Mouse (Mus musculus): Measurements from ENCODE around the gene Lman2. TPM values are rescaled to one million over a fixed set of nuclear protein-coding genes. Genes with fewer than 3 reads are reported as not detected.

Lman2 gene
- total RNA-seq (2014; rRNA removed; ENCODE audit: low replicate concordance) = 89.3 and 100 TPM in 2 replicates
- polyA plus RNA-seq (2015; fragmentation: Nextera tagmentation; extraction: Ambion mirVana) = 41.3 and 42.4 TPM in 2 replicates

DNA sequence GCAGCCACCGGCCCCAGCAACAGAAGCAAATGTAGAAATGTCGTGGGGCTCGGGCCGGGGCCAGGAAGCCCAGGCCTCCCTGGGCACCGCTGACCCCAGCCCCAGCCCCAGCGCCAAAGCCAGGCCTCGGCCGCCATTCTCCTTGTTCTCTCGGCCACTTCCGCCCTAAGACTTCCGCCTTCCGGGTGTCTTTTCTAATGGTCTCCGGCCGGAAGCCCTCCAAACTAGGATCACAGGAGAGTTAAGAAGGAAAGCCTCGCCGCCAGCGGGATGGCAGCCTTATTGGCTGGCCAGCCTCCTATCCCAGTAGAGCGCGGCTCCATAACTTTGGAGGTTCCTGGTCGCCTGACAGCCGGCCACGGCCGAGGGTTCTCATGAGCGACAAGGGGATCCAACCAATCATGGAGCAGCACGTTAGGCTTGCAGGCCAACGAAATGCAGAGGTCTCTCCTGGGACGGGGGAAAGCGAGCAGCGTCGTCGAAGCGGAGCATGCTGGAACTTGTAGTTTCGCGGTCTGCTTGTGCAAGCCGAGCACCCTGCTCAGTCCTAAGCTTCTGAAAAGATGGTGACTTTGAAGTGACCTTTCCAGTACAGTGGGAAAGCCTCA lies at the start of gene Lman2:
Gene Lman2, minus strand, starts transcription at position 331 of the 608 bp plus-strand sequence.
- TF ChIP-seq CTCF (IDR thresholded peaks at IDR 0.05; ENCODE audit: low read depth) = no peak
- TF ChIP-seq EP300 (IDR thresholded peaks at IDR 0.05; ENCODE audit: low read depth) = peak; percentile 38; the same call in 1 of the 2 replicates
- peaks cover 25% of the 10 kb centered on the region; the same call in 1 of the 2 replicates for H3K36me3 ChIP-seq (replicated peaks; ENCODE audit: control insufficient read depth, insufficient read depth, low read length)
- WGBS = under 1% methylated on average over 35 of the region's 35 CpGs
- H3K4me2 ChIP-seq (ENCODE audit: low read depth, low read length) = peak within 1 kb of the TSS; percentile 80
- peak within 1 kb of the TSS; percentile 91 for H3K27ac ChIP-seq (ENCODE audit: low read depth)
- peak within 1 kb of the TSS; percentile 88 for H3K4me3 ChIP-seq (ENCODE audit: low read depth, low read length)
- peaks cover 12% of the 10 kb centered on the region for H3K4me1 ChIP-seq (ENCODE audit: control insufficient read depth, insufficient read depth)
- no peaks in the 10 kb centered on the region for H3K27me3 ChIP-seq (ENCODE audit: control insufficient read depth, insufficient read depth, low read length)
- peak; percentile 99 for ATAC-seq (ENCODE audit: insufficient read depth, low read depth)
- peak; percentile 99 for DNase-seq (ENCODE audit: low spot score)
- H3K9me3 ChIP-seq (replicated peaks; ENCODE audit: control insufficient read depth, low read length) = no peaks in the 10 kb centered on the region
- peak within 1 kb of the TSS; percentile 86 for H3K9ac ChIP-seq (replicated peaks; ENCODE audit: low read depth, low read length)

DNA sequence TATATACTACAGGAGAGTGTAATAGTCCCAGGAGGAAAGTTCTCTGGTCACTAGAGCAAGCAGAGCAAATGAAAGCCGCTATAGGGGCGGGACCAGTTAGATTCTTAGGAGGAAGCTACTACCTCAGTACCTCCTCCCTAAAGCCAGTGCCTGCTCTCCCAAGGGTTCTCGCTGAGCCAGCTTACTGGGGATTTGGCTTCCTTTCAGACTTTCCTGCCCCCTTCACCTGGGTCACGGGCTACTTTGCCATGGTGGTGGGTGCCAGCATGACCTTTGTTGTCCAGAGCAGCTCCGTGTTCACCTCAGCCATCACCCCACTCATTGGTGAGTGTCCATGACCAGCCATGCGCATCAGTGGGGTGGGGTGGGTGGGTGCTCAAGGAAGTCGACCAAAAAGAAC lies 49.2 kb upstream of the Lman2 start:
- Histone ChIP-seq H3K27ac (ENCODE audit: low read depth) (no peak overlapping the region), H3K9me3 (replicated peaks; ENCODE audit: control insufficient read depth, low read length) (no peaks in the 10 kb centered on the region), H3K27me3 (ENCODE audit: control insufficient read depth, insufficient read depth, low read length) (peaks cover 56% of the 10 kb centered on the region), H3K4me1 (ENCODE audit: control insufficient read depth, insufficient read depth) (no peaks in the 10 kb centered on the region), H3K36me3 (replicated peaks; ENCODE audit: control insufficient read depth, insufficient read depth, low read length) (no peaks in the 10 kb centered on the region), H3K4me2 (ENCODE audit: low read depth, low read length) (no peak overlapping the region), H3K4me3 (ENCODE audit: low read depth, low read length) (no peak overlapping the region), H3K9ac (replicated peaks; ENCODE audit: low read depth, low read length) (no peak overlapping the region)
- TF ChIP-seq EP300 (IDR thresholded peaks at IDR 0.05; ENCODE audit: low read depth) (no peak), CTCF (IDR thresholded peaks at IDR 0.05; ENCODE audit: low read depth) (no peak)
- ATAC-seq (ENCODE audit: insufficient read depth, low read depth) (no peak), DNase-seq (ENCODE audit: low spot score) (no peak)
- WGBS = 71% methylated on average over 7 of the region's 7 CpGs

DNA sequence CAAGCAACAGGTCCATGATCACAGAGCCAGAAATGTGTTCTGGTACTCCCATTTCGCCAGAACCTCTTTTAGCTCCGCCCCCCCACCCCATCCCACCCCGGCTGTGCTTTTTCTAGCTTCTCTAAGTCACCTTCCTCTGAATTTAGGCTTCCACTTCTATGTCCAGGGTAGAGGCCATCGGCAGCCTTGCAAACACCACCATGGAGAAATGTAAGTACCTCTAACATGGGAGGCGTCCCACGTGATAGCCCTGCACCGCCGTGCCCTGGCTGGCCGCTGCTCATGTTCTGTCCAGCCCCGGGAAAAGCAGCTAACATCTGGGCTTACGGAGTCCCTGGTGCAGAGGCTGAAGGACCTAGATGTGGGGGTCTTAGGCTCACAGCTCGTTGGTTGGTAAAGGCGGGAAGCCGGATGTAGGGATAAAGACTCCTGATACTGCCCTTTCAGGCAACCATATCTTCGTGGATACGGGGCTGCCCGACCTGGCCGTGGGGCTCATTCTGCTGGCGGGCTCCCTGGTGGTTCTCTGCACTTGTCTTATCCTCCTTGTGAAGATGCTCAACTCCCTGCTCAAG lies 46.0 kb upstream of the Lman2 start:
- Histone ChIP-seq H3K4me2 (ENCODE audit: low read depth, low read length) (no peak overlapping the region), H3K9me3 (replicated peaks; ENCODE audit: control insufficient read depth, low read length) (no peaks in the 10 kb centered on the region), H3K27me3 (ENCODE audit: control insufficient read depth, insufficient read depth, low read length) (peaks cover 67% of the 10 kb centered on the region), H3K27ac (ENCODE audit: low read depth) (no peak overlapping the region), H3K36me3 (replicated peaks; ENCODE audit: control insufficient read depth, insufficient read depth, low read length) (no peaks in the 10 kb centered on the region), H3K4me1 (ENCODE audit: control insufficient read depth, insufficient read depth) (no peaks in the 10 kb centered on the region), H3K4me3 (ENCODE audit: low read depth, low read length) (no peak overlapping the region), H3K9ac (replicated peaks; ENCODE audit: low read depth, low read length) (no peak overlapping the region)
- no peak for TF ChIP-seq CTCF (IDR thresholded peaks at IDR 0.05; ENCODE audit: low read depth)
- TF ChIP-seq EP300 (IDR thresholded peaks at IDR 0.05; ENCODE audit: low read depth) = no peak
- ATAC-seq (ENCODE audit: insufficient read depth, low read depth) (no peak), DNase-seq (ENCODE audit: low spot score) (no peak)
- 78% methylated on average over 19 of the region's 19 CpGs for WGBS

DNA sequence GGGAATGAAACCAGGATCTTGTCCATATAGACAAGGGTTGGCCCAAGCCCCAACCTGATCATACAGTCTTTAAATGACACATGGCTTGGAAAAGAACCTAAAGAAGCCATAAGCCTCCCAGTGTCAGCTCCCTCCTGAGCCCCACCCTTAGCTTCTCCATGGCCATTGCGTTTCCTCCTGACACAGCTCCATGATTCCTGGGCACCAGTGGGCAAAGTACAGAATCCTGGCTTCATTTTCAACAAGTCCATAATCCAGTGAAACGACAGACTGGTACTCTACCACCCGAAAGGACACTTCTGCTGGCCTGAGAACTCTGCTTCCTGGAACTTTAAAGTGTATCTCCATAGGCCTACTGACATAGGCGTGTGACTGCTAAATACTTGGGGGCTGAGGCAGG lies 44.8 kb upstream of the Lman2 start:
- 70% methylated on average over 4 of the region's 4 CpGs for WGBS
- DNase-seq (ENCODE audit: low spot score) = no peak
- Histone ChIP-seq H3K27ac (ENCODE audit: low read depth) (no peak overlapping the region), H3K9ac (replicated peaks; ENCODE audit: low read depth, low read length) (no peak overlapping the region), H3K9me3 (replicated peaks; ENCODE audit: control insufficient read depth, low read length) (no peaks in the 10 kb centered on the region), H3K36me3 (replicated peaks; ENCODE audit: control insufficient read depth, insufficient read depth, low read length) (no peaks in the 10 kb centered on the region), H3K4me1 (ENCODE audit: control insufficient read depth, insufficient read depth) (no peaks in the 10 kb centered on the region), H3K4me3 (ENCODE audit: low read depth, low read length) (no peak overlapping the region), H3K4me2 (ENCODE audit: low read depth, low read length) (no peak overlapping the region), H3K27me3 (ENCODE audit: control insufficient read depth, insufficient read depth, low read length) (peaks cover 70% of the 10 kb centered on the region)
- TF ChIP-seq EP300 (IDR thresholded peaks at IDR 0.05; ENCODE audit: low read depth) (no peak), CTCF (IDR thresholded peaks at IDR 0.05; ENCODE audit: low read depth) (no peak)
- ATAC-seq (ENCODE audit: insufficient read depth, low read depth) = no peak

DNA sequence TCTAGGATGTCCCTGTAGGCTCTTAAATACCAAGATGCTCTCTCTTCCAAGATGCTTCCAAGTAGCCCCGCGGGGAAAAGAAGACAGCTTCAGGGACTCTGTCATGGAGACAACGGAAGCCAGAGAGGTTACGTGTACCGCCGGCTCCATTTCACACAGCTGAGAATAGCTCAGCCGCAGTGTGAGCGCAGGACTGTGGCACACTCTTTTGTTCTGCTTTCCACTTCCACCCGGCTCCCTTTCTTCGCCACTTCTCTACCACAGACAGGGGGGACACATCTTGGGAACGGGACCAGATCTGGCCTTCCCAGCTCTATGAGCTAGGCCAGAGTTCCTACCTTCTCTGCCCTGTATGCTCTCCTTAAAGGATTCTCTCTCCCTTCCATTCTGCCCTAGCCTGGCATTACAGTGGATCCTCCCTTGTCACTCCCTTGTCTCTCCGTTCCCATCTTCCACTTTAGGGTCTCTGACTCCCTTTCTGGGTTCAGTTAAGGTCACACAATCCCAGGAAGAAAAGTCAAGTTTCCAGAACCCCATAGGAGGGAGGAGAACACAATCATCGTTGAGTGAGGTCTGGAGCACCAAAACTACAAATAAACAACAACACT lies 43.3 kb upstream of the Lman2 start:
- H3K27ac ChIP-seq (ENCODE audit: low read depth) = no peak overlapping the region
- no peak for DNase-seq (ENCODE audit: low spot score)
- H3K9me3 ChIP-seq (replicated peaks; ENCODE audit: control insufficient read depth, low read length) = no peaks in the 10 kb centered on the region
- no peak for TF ChIP-seq CTCF (IDR thresholded peaks at IDR 0.05; ENCODE audit: low read depth)
- no peak for TF ChIP-seq EP300 (IDR thresholded peaks at IDR 0.05; ENCODE audit: low read depth)
- no peak for ATAC-seq (ENCODE audit: insufficient read depth, low read depth)
- no peaks in the 10 kb centered on the region for H3K4me1 ChIP-seq (ENCODE audit: control insufficient read depth, insufficient read depth)
- peaks cover 73% of the 10 kb centered on the region for H3K27me3 ChIP-seq (ENCODE audit: control insufficient read depth, insufficient read depth, low read length)
- H3K36me3 ChIP-seq (replicated peaks; ENCODE audit: control insufficient read depth, insufficient read depth, low read length) = no peaks in the 10 kb centered on the region
- no peak overlapping the region for H3K9ac ChIP-seq (replicated peaks; ENCODE audit: low read depth, low read length)
- WGBS = 62% methylated on average over 13 of the region's 13 CpGs
- peak overlapping the region; percentile 14; the same call in 1 of the 2 replicates for H3K4me2 ChIP-seq (ENCODE audit: low read depth, low read length)
- H3K4me3 ChIP-seq (ENCODE audit: low read depth, low read length) = no peak overlapping the region

Measured in heart, postnatal 0 days (tissue).